Mouse (Mus musculus) lung, embryonic 16.5 days (tissue): ENCODE data around the gene Alg14. TPM values are rescaled to one million over a fixed set of nuclear protein-coding genes. Genes with fewer than 3 reads are reported as not detected.
A peak's percentile ranks its signal among the peaks of the same experiment; 100 is the strongest.

Experiments
- ATAC-seq: fragments of 200-750 bp; cut with Nextera tagmentation; 2 replicates; pipeline ENCODE4 v1.8.0; 2017; ENCODE audit warnings: low read depth, mild to moderate bottlenecking, moderate library complexity
- H3K27ac ChIP-seq: fragments of 300-500 bp; sonication (generic); 2 replicates; pipeline ENCODE4 v1.5.1; 2014; ENCODE audit warnings: mild to moderate bottlenecking, control low read depth, low read length
- H3K27me3 ChIP-seq: fragments of 300-500 bp; sonication (generic); 2 replicates; pipeline ENCODE4 v1.6.1; 2014; ENCODE audit warnings: low read depth, low read length, mixed read lengths; ENCODE audit not compliant: control insufficient read depth, insufficient read depth
- H3K36me3 ChIP-seq: fragments of 300-500 bp; sonication (generic); 2 replicates; pipeline ENCODE4 v1.6.1; 2014; ENCODE audit warnings: low read length; ENCODE audit not compliant: control insufficient read depth, insufficient read depth
- H3K4me1 ChIP-seq: fragments of 300-500 bp; sonication (generic); replicated peaks from 2 replicates; pipeline ENCODE4 v1.6.1; 2014; ENCODE audit warnings: low read length, mixed read lengths; ENCODE audit not compliant: control insufficient read depth, insufficient read depth
- H3K4me2 ChIP-seq: fragments of 300-500 bp; sonication (generic); 2 replicates; pipeline ENCODE4 v1.6.1; 2014; ENCODE audit warnings: low read depth, low read length, control low read depth
- H3K4me3 ChIP-seq: fragments of 300-500 bp; sonication (generic); 2 replicates; pipeline ENCODE4 v1.5.1; 2014; ENCODE audit warnings: mild to moderate bottlenecking, low read length, control low read depth
- H3K9ac ChIP-seq: fragments of 300-500 bp; sonication (generic); 2 replicates; pipeline ENCODE4 v1.6.1; 2014; ENCODE audit warnings: low read length, control low read depth
- H3K9me3 ChIP-seq: fragments of 300-500 bp; sonication (generic); 2 replicates; pipeline ENCODE4 v1.6.1; 2016; ENCODE audit warnings: low read length; ENCODE audit not compliant: control insufficient read depth
- WGBS: fragments of 180-500 bp; shearing (Covaris S2); extraction: QIAGEN DNeasy Blood & Tissue Kit; methylation state at CpG from one replicate; pipeline ENCODE4 v1.1.7; 2014; 5-methylcytosine and 5-hydroxymethylcytosine counted together
- polyA plus RNA-seq: library from polyadenylated mRNA; unstranded; fragments of >200 nt; fragmentation: Nextera tagmentation; extraction: Ambion mirVana; gene quantifications from 2 replicates; pipeline ENCODE4 v1.2.1, GENCODE M21; 2015

Alg14 gene
- polyA plus RNA-seq, 1 experiment from 2014 or later: 46.6 TPM

DNA sequence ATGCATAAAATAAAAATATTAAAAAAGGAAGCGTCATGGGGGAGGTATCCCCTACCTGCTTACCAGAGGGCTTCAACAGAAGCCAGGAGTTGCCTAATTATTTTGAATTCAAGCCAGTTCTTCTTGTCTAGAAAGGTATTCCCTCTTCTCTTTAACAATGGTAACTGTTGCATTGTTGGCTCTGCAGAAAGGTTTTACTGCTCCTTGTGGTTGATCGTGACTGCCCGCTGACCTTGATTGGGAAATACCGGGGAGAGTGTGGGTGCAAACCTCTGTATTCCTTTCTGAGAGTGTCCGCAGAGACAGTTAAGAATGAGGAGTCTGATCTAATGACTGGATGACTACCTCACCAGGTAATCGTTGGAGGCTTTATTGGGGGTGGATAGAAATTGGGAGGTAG, 59.7 kb downstream of the Alg14 start:
- Histone ChIP-seq H3K4me2 (no peak overlapping the region), H3K9ac (no peak overlapping the region), H3K27me3 (no peaks in the 10 kb centered on the region), H3K27ac (no peak overlapping the region), H3K9me3 (no peaks in the 10 kb centered on the region), H3K4me1 (peaks cover 6% of the 10 kb centered on the region), H3K4me3 (no peak overlapping the region), H3K36me3 (no peaks in the 10 kb centered on the region)
- WGBS: 91% methylated on average over 6 of the region's 6 CpGs
- ATAC-seq: no peak

DNA sequence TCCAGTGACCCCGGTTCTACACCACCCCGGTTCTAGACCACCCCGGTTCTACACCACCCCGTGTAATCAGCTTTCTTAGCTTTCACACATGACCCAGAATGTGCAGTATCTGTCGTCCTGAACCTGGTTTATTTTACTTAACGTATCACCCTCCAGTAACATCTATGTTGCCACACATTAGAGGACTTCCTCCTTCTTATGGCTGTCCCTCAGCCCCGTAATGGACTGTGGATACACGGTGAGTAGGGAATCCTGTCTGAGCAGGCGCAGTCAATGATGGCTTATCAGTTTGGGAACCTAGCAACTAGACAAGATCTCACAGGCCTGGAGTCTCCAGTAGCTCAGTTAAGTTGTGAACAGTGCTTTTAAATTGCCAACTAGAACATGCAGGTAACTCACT, 62.7 kb downstream of the Alg14 start:
- Histone ChIP-seq H3K4me3 (no peak overlapping the region), H3K9me3 (no peaks in the 10 kb centered on the region), H3K4me2 (no peak overlapping the region), H3K27me3 (no peaks in the 10 kb centered on the region), H3K4me1 (peaks cover 2% of the 10 kb centered on the region), H3K27ac (no peak overlapping the region), H3K9ac (no peak overlapping the region), H3K36me3 (no peaks in the 10 kb centered on the region)
- WGBS: 68% methylated on average over 9 of the region's 9 CpGs
- no peak for ATAC-seq

DNA sequence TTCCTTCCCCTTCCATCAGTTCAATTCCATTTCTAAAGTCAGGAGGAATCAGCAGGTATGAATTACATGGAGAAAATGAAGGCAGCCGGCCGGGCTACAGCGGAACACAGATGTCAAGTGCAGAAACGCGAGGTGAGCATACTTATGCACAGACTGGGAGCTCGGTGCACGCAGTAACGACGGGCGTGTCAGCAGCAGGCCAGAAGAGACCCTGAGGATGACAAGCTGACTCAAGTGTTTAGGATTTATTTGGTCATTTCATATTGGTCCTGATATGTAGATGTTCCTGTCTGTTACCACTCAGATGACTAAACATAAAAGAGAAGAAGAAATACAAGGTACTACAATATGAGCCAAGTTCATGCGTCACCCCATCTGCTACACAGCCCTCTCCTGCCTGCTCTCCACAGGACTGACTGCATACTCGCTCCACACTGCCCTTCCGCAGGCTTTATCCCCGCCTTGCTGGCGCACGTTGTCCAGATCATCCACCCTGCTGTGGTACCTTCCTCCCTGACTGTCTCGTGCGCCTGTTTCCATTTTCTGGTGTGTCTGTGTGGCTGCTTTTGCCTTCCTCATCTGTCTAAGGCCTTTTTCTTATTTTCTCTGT, 63.4 kb downstream of the Alg14 start:
- H3K4me2 ChIP-seq: no peak overlapping the region
- H3K9ac ChIP-seq: no peak overlapping the region
- ATAC-seq: no peak
- no peak overlapping the region for H3K27ac ChIP-seq
- H3K27me3 ChIP-seq: no peaks in the 10 kb centered on the region
- 74% methylated on average over 18 of the region's 18 CpGs for WGBS
- no peaks in the 10 kb centered on the region for H3K36me3 ChIP-seq
- H3K4me3 ChIP-seq: no peak overlapping the region
- no peaks in the 10 kb centered on the region for H3K4me1 ChIP-seq
- H3K9me3 ChIP-seq: no peaks in the 10 kb centered on the region

DNA sequence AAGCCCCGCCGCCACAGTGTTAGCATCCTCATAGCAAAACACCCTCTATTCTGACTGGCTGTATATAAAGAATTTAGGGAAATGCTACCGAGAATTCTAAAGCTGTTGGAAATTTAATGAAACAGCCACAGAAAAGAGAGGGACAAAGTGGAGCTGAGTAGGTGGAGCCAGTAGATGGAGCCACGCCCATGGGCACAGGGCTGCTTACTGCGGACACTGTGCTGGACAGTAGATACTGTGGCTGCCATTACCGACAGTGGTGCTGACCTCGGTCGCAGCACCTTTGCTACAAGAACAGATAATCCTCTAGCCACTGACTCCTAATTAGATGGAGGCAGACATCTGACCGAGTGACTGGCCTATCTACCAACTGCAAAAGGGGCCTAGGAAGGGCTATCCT, 64.0 kb downstream of the Alg14 start:
- Histone ChIP-seq H3K4me1 (no peaks in the 10 kb centered on the region), H3K4me3 (no peak overlapping the region), H3K27me3 (no peaks in the 10 kb centered on the region), H3K4me2 (no peak overlapping the region), H3K9ac (no peak overlapping the region), H3K9me3 (no peaks in the 10 kb centered on the region), H3K27ac (no peak overlapping the region), H3K36me3 (no peaks in the 10 kb centered on the region)
- no peak for ATAC-seq
- WGBS: 77% methylated on average over 9 of the region's 9 CpGs

DNA sequence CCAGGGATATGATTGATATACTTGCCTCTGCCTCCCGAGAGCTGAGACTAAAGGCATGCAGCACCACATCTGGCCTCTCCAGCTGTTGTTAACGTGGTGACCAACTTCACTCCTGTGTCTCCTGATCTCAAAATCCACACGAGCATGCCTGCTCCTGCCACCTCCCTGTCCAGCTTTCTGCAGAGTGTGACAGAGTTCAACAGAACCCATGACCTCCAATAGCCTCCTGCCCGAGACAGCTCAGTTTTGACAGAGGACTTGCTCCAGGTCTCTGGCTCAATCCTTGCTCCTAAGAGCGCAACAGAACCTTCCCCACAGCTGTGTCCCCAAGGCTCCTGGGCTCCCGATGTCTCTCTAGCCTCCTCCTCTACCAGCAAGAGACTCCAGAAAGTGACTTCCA, 64.5 kb downstream of the Alg14 start:
- Histone ChIP-seq H3K36me3 (no peaks in the 10 kb centered on the region), H3K4me3 (no peak overlapping the region), H3K9me3 (no peaks in the 10 kb centered on the region), H3K27me3 (no peaks in the 10 kb centered on the region), H3K4me1 (no peaks in the 10 kb centered on the region), H3K27ac (no peak overlapping the region), H3K9ac (no peak overlapping the region), H3K4me2 (no peak overlapping the region)
- 73% methylated on average over 6 of the region's 6 CpGs for WGBS
- no peak for ATAC-seq

DNA sequence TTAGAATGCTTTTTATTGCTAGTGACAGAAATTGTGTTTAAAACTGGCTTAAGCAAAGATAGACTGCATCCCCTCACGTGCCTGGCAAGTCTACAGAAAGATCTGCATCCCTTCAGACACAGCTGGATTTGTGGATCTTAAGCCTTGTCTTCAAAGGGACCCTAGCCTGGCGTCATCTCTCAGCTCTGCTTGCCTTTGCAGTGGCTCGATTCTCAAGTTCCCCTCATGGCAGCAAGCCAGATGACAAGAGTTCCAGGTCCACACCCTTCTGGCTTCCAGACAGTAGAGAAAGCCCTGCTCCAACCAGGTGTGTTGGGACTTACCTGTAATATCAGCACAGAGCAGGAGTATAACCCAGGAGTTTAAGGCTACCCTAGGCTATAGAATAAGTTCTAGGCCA, 65.5 kb downstream of the Alg14 start:
- Histone ChIP-seq H3K4me1 (no peaks in the 10 kb centered on the region), H3K9me3 (no peaks in the 10 kb centered on the region), H3K4me3 (no peak overlapping the region), H3K4me2 (no peak overlapping the region), H3K27ac (no peak overlapping the region), H3K27me3 (no peaks in the 10 kb centered on the region), H3K9ac (no peak overlapping the region), H3K36me3 (no peaks in the 10 kb centered on the region)
- peak; percentile 43; the same call in 1 of the 2 replicates for ATAC-seq
- WGBS: 29% methylated on average over 3 of the region's 3 CpGs

DNA sequence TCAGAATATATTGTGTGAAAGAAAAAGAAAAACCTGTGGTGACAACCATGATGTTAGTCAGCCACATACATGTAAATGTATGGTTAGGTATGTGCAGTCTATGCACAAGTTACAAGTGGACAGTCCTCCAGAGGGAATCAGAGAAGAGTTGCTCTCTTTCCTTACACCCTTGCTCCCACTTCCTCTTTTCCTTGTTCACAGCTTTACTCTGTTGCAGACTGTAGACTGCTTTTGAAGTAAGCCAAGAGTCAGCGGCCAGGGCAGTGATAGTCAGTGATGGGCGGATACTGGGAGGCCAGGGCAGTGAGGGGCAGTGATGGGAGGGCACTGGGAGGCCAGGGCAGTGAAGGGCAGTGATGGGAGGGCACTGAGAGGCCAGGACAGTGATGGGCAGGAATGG, 66.7 kb downstream of the Alg14 start:
- no peak overlapping the region for H3K4me2 ChIP-seq
- 53% methylated on average over 2 of the region's 2 CpGs for WGBS
- H3K27ac ChIP-seq: no peak overlapping the region
- H3K9ac ChIP-seq: no peak overlapping the region
- H3K9me3 ChIP-seq: no peaks in the 10 kb centered on the region
- H3K36me3 ChIP-seq: no peaks in the 10 kb centered on the region
- no peak overlapping the region for H3K4me3 ChIP-seq
- ATAC-seq: no peak
- no peaks in the 10 kb centered on the region for H3K4me1 ChIP-seq
- no peaks in the 10 kb centered on the region for H3K27me3 ChIP-seq

DNA sequence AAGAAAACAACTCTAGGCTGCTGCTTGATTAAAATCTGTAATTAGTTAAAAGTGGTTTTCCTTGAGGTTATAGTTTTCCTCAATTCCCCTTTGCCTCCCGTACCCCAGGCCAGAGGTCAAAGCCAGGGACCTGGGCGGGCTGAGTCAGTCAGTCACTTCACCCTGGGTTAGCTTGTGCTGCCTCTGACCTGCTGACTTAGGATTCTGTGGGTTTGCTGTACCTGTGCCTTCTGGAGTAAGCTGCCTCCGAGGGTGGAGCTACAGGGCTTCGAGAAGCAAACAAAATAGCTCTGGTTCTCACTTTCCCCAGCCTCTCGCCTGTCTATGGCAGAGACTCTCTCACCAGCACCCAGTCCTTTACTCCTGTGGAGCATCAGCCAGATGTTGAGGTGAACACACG, 67.3 kb downstream of the Alg14 start:
- no peaks in the 10 kb centered on the region for H3K4me1 ChIP-seq
- no peak overlapping the region for H3K4me2 ChIP-seq
- no peak overlapping the region for H3K9ac ChIP-seq
- H3K4me3 ChIP-seq: no peak overlapping the region
- WGBS: 68% methylated on average over 6 of the region's 6 CpGs
- no peaks in the 10 kb centered on the region for H3K9me3 ChIP-seq
- no peaks in the 10 kb centered on the region for H3K27me3 ChIP-seq
- no peaks in the 10 kb centered on the region for H3K36me3 ChIP-seq
- ATAC-seq: no peak
- no peak overlapping the region for H3K27ac ChIP-seq

DNA sequence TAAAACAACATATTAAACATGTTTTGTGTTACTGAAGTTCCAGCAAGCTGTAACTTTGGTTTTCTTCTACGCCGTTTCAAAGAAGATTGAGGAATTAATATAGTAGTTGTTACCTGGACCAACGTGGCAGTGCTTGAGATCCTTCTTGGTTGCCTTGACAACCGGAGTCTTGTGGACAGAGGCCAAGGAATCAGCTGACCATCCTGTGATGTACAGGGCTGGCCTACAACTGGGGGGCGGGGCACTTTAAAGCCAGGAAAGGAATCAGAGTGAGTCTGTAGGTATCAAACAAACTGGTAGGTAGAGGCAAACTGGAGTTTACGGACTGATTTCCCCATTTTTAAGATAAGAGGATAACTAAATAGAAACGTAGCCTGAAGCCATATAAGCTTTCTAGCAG, 67.7 kb downstream of the Alg14 start:
- H3K27ac ChIP-seq: no peak overlapping the region
- no peaks in the 10 kb centered on the region for H3K36me3 ChIP-seq
- H3K27me3 ChIP-seq: no peaks in the 10 kb centered on the region
- no peaks in the 10 kb centered on the region for H3K4me1 ChIP-seq
- no peak for ATAC-seq
- H3K9ac ChIP-seq: no peak overlapping the region
- H3K4me2 ChIP-seq: no peak overlapping the region
- H3K4me3 ChIP-seq: no peak overlapping the region
- no peaks in the 10 kb centered on the region for H3K9me3 ChIP-seq
- 71% methylated on average over 7 of the region's 7 CpGs for WGBS

DNA sequence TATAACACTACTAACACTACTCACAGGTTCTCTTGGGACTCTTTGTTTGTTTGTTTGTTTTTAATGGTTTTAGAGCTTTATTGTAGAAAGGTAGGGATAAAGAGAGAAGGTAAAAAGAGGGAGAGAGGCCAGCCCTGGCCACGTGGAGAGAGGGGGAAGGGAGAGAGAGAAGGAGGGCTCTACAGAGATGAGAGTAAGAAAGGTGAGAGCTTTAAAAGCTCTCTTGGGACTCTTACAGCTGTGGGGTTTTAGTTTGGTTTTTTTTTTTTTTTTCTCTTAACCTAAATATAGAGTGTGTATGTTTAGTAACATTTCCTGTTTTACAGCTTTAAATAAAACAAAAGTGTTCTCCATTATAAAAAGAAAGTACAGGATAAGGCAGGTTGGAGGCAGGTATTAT, 70.4 kb downstream of the Alg14 start:
- WGBS: 30% methylated on average over 1 of the region's 1 CpGs
- no peak overlapping the region for H3K4me3 ChIP-seq
- no peaks in the 10 kb centered on the region for H3K9me3 ChIP-seq
- no peak overlapping the region for H3K27ac ChIP-seq
- ATAC-seq: no peak
- no peak overlapping the region for H3K9ac ChIP-seq
- H3K36me3 ChIP-seq: no peaks in the 10 kb centered on the region
- H3K4me1 ChIP-seq: no peaks in the 10 kb centered on the region
- no peaks in the 10 kb centered on the region for H3K27me3 ChIP-seq
- no peak overlapping the region for H3K4me2 ChIP-seq
